Mouse (Mus musculus) intestine, postnatal 0 days (tissue): ENCODE results near the gene Hltf. TPM values are rescaled to one million over a fixed set of nuclear protein-coding genes. Genes with fewer than 3 reads are reported as not detected.

ENCODE experiments used
- ATAC-seq: fragments of 200-750 bp; cut with Nextera tagmentation; 2 replicates; pipeline ENCODE4 v1.8.0; 2017; ENCODE audit warnings: mild to moderate bottlenecking, moderate TSS enrichment, moderate library complexity
- H3K27ac ChIP-seq: fragments of 300-500 bp; sonication (generic); 2 replicates; pipeline ENCODE4 v1.5.1; 2014; ENCODE audit warnings: mild to moderate bottlenecking, low read depth, low read length, moderate library complexity
- H3K27me3 ChIP-seq: fragments of 300-500 bp; sonication (generic); replicated peaks from 2 replicates; pipeline ENCODE4 v1.6.1; 2014; ENCODE audit warnings: low read length, mixed read lengths; ENCODE audit not compliant: control insufficient read depth, insufficient read depth
- H3K36me3 ChIP-seq: fragments of 300-500 bp; sonication (generic); 2 replicates; pipeline ENCODE4 v1.6.1; 2014; ENCODE audit warnings: mild to moderate bottlenecking, moderate library complexity; ENCODE audit not compliant: control insufficient read depth, insufficient read depth
- H3K4me1 ChIP-seq: fragments of 300-500 bp; sonication (generic); replicated peaks from 2 replicates; pipeline ENCODE4 v1.6.1; 2014; ENCODE audit warnings: antibody characterized with exemption, low read length, mixed read lengths; ENCODE audit not compliant: control insufficient read depth, insufficient read depth
- H3K4me2 ChIP-seq: fragments of 300-500 bp; sonication (generic); replicated peaks from 2 replicates; pipeline ENCODE4 v1.6.1; 2014; ENCODE audit warnings: low read depth, mild to moderate bottlenecking, moderate library complexity
- H3K4me3 ChIP-seq: fragments of 300-500 bp; sonication (generic); 2 replicates; pipeline ENCODE4 v1.5.1; 2014; ENCODE audit warnings: low read depth, low read length
- H3K9ac ChIP-seq: fragments of 300-500 bp; sonication (generic); 2 replicates; pipeline ENCODE4 v1.6.1; 2014; ENCODE audit warnings: mild to moderate bottlenecking, low read depth, low read length
- H3K9me3 ChIP-seq: fragments of 300-500 bp; sonication (generic); 2 replicates; pipeline ENCODE4 v1.6.1; 2016; ENCODE audit warnings: mixed run types; ENCODE audit not compliant: control insufficient read depth
- CTCF ChIP-seq: sonication (generic); IDR thresholded peaks from 2 replicates; pipeline ENCODE4 v1.5.1; 2016; ENCODE audit warnings: low read depth, mild to moderate bottlenecking, control low read depth, antibody characterized with exemption, moderate library complexity
- WGBS: fragments of 180-500 bp; shearing (Covaris S2); extraction: QIAGEN DNeasy Blood & Tissue Kit; methylation state at CpG from one replicate; pipeline ENCODE4 v1.1.7; 2014; 5-methylcytosine and 5-hydroxymethylcytosine counted together
- polyA plus RNA-seq: library from polyadenylated mRNA; unstranded; fragments of >200 nt; fragmentation: Nextera tagmentation; extraction: Ambion mirVana; gene quantifications from 2 replicates; pipeline ENCODE4 v1.2.1, GENCODE M21; 2015

The Hltf gene
- polyA plus RNA-seq, 1 experiment from 2014 or later: 11.1 TPM

GRCm38 (mm10) chr3:20082161-20082560 lies 24.6 kb downstream of the Hltf start:
- H3K4me2 ChIP-seq: no peak overlapping the region
- 76% methylated on average over 3 of the region's 3 CpGs for WGBS
- ATAC-seq: no peak

DNA sequence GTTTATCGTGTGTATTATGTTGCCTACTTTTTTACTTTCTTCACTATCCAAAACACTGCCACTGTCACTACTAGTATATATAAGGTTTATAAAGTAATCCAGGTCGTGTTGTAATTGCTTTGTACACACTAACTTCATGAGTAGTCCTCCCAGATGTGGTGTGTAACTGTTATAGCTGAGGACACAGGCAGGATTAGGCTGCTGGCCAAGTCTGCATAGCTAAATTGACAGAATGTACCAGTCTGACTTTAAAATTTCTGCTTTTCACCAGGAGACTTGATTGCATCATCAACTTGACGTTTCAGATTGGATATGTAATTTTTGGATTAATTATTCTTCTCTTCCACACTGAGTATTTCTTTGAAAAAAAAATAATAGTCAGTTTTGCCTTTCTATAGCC lies 46.2 kb downstream of the Hltf start:
- Histone ChIP-seq H3K4me1 (no peaks in the 10 kb centered on the region), H3K4me2 (no peak overlapping the region), H3K9me3 (no peaks in the 10 kb centered on the region), H3K4me3 (no peak overlapping the region), H3K27me3 (no peaks in the 10 kb centered on the region), H3K36me3 (peaks cover 14% of the 10 kb centered on the region; the same call in 1 of the 2 replicates), H3K27ac (no peak overlapping the region), H3K9ac (no peak overlapping the region)
- ATAC-seq: no peak
- TF ChIP-seq CTCF: no peak
- 66% methylated on average over 3 of the region's 3 CpGs for WGBS

More at GRCm38 (mm10) chr3:20082161-20082560, 24.6 kb downstream of the Hltf start:
- no peaks in the 10 kb centered on the region for H3K4me1 ChIP-seq
- H3K27ac ChIP-seq: no peak overlapping the region
- H3K4me3 ChIP-seq: no peak overlapping the region
- no peaks in the 10 kb centered on the region for H3K27me3 ChIP-seq
- H3K36me3 ChIP-seq: peaks cover 20% of the 10 kb centered on the region
- H3K9ac ChIP-seq: no peak overlapping the region
- TF ChIP-seq CTCF: no peak
- no peaks in the 10 kb centered on the region for H3K9me3 ChIP-seq

- TF ChIP-seq CTCF: no peak
- no peaks in the 10 kb centered on the region for H3K4me1 ChIP-seq
- no peak overlapping the region for H3K4me3 ChIP-seq
- no peak overlapping the region for H3K4me2 ChIP-seq
- H3K36me3 ChIP-seq: peaks cover 17% of the 10 kb centered on the region; the same call in 1 of the 2 replicates
- no peak overlapping the region for H3K9ac ChIP-seq
- no peak overlapping the region for H3K27ac ChIP-seq
- ATAC-seq: no peak
- 89% methylated on average over 8 of the region's 8 CpGs for WGBS
- H3K27me3 ChIP-seq: no peaks in the 10 kb centered on the region
- no peaks in the 10 kb centered on the region for H3K9me3 ChIP-seq
Observed at GRCm38 (mm10) chr3:20104318-20104717, 46.7 kb downstream of the Hltf start.

- Histone ChIP-seq H3K36me3 (peaks cover 20% of the 10 kb centered on the region; the same call in 1 of the 2 replicates), H3K27ac (no peak overlapping the region), H3K9ac (no peak overlapping the region), H3K4me3 (no peak overlapping the region), H3K4me1 (no peaks in the 10 kb centered on the region), H3K9me3 (no peaks in the 10 kb centered on the region), H3K27me3 (no peaks in the 10 kb centered on the region), H3K4me2 (no peak overlapping the region)
- 87% methylated on average over 2 of the region's 2 CpGs for WGBS
- no peak for ATAC-seq
- TF ChIP-seq CTCF: no peak
Observed at GRCm38 (mm10) chr3:20104776-20105175, 47.2 kb downstream of the Hltf start.

DNA sequence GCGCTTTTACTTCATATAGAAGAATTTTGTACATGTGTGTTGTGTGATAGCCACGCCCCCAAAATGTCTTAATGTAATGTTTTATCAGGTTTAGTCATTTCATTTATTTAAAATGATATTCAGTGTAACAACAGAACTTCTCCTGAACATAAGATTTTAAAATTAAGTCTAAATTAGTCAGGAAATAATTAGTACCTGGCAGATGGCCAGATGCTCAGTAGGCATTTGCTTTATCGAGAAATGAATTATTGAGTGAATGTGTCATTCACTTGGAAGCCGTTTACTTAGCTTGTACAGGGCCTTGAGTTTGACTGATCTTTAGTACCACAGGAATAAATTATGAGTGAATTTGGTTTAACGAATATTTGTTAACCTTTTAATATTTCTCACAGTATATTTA lies 51.3 kb downstream of the Hltf start:
- no peak for TF ChIP-seq CTCF
- no peak overlapping the region for H3K27ac ChIP-seq
- H3K9ac ChIP-seq: no peak overlapping the region
- 85% methylated on average over 5 of the region's 5 CpGs for WGBS
- peaks cover 45% of the 10 kb centered on the region; the same call in 1 of the 2 replicates for H3K36me3 ChIP-seq
- no peak overlapping the region for H3K4me2 ChIP-seq
- no peak for ATAC-seq
- no peak overlapping the region for H3K4me3 ChIP-seq
- no peaks in the 10 kb centered on the region for H3K27me3 ChIP-seq
- H3K4me1 ChIP-seq: no peaks in the 10 kb centered on the region
- H3K9me3 ChIP-seq: no peaks in the 10 kb centered on the region

DNA sequence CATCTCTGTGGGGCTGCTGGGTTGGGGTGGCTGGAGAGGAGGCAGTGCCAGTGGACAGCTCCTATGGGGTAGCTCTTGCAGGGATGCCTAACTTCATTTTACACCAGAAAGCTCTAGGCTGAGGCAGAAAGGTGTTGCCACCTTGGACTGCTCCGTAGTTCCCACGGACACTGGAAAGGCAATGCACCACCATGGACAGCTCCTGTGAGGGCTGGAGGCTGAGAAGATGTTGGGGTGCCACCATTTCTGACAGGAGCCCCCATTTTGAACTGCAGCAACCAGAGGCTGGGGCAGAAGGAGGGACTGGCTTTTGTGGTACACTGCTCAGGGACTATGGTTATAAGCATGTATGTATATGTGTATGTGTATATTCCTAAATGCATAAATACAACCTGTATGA lies 54.3 kb downstream of the Hltf start:
- ATAC-seq: no peak
- no peak for TF ChIP-seq CTCF
- H3K36me3 ChIP-seq: peaks cover 47% of the 10 kb centered on the region; the same call in 1 of the 2 replicates
- H3K27me3 ChIP-seq: no peaks in the 10 kb centered on the region
- no peak overlapping the region for H3K4me2 ChIP-seq
- no peaks in the 10 kb centered on the region for H3K4me1 ChIP-seq
- H3K9me3 ChIP-seq: no peaks in the 10 kb centered on the region
- no peak overlapping the region for H3K27ac ChIP-seq
- 92% methylated on average over 2 of the region's 2 CpGs for WGBS
- no peak overlapping the region for H3K4me3 ChIP-seq
- H3K9ac ChIP-seq: no peak overlapping the region
